7 mouse cellular contexts compared by ENCODE assay signal in genomic region chr19:24134144-24134911, GRCm38 (mm10).
DNase-seq lines count a peak whose midpoint lies in the region; ATAC-seq and TF ChIP-seq lines count a peak whose summit lies in the region.

No protein-coding gene starts in this region.

- no peaks in the 10 kb centered on the region for H3K27me3 ChIP-seq in limb, embryonic 13.5 days

- peaks cover 34% of the 10 kb centered on the region for H3K36me3 ChIP-seq in limb, embryonic 13.5 days

- H3K9ac ChIP-seq in limb, embryonic 13.5 days, result no peak overlapping the region

- WGBS in limb, embryonic 13.5 days, result 66% methylated on average over 16 of the region's 16 CpGs

- ATAC-seq in limb, embryonic 13.5 days (ENCODE audit: low FRiP score, low read depth), result no peak

- no peak for TF ChIP-seq CTCF in left cerebral cortex, adult 2 months (IDR thresholded peaks at IDR 0.05)

- H3K27ac ChIP-seq in left cerebral cortex, adult 2 months, result no peak overlapping the region
- H3K27ac ChIP-seq in limb, embryonic 13.5 days, result no peak overlapping the region; the same call in 1 of the 2 replicates

- H3K4me1 ChIP-seq in limb, embryonic 13.5 days, result peaks cover 21% of the 10 kb centered on the region

- peak overlapping the region; percentile 61 for H3K4me2 ChIP-seq in limb, embryonic 13.5 days (replicated peaks)

- DNase-seq in left cerebral cortex, adult 2 months (ENCODE audit: extremely low spot score in 1 of 2, low spot score in 2 of 2), result no peak
- DNase-seq in left cerebral cortex, adult 18-20 months (ENCODE audit: low spot score in 2 of 2), result no peak
- DNase-seq in gastrocnemius, postnatal 10 days, result peak; percentile 29
- DNase-seq in retina, postnatal 1 day, result peak; percentile 6
- no peak for DNase-seq in ovary, postnatal 14 days (ENCODE audit: low spot score)
- DNase-seq in frontal cortex, postnatal 36 days (ENCODE audit: low spot score in 2 of 2), result no peak

- peak overlapping the region; percentile 47 for H3K4me3 ChIP-seq in left cerebral cortex, adult 2 months
- peak overlapping the region; percentile 31 for H3K4me3 ChIP-seq in limb, embryonic 13.5 days

- H3K9me3 ChIP-seq in limb, embryonic 13.5 days, result no peaks in the 10 kb centered on the region

- intact Hi-C loops in left cerebral cortex, adult 2 months (cut with DNase I), result no loop called here

Comparison
In these comparisons a context has a peak if more than half of its experiments do, and no peak if none do; other contexts are left out.
1. DNase-seq: peak in gastrocnemius, postnatal 10 days (single experiment) and retina, postnatal 1 day (single experiment); none in left cerebral cortex, adult 2 months (0 of 2), left cerebral cortex, adult 18-20 months (0 of 2), ovary, postnatal 14 days (single experiment) and frontal cortex, postnatal 36 days (0 of 2).